Mouse (Mus musculus) stomach, embryonic 16.5 days (tissue): Measurements from ENCODE around the gene Agap1. TPM values are rescaled to one million over a fixed set of nuclear protein-coding genes. Genes with fewer than 3 reads are reported as not detected.

ENCODE experiments used
- ATAC-seq: fragments of 200-750 bp; cut with Nextera tagmentation; 2 replicates; pipeline ENCODE4 v1.8.0; 2017; ENCODE audit warnings: moderate number of reproducible peaks, moderate TSS enrichment; ENCODE audit not compliant: insufficient read depth, low FRiP score
- H3K27ac ChIP-seq: fragments of 300-500 bp; sonication (generic); 2 replicates; pipeline ENCODE4 v1.5.1; 2014; ENCODE audit warnings: low read length
- H3K27me3 ChIP-seq: fragments of 300-500 bp; sonication (generic); 2 replicates; pipeline ENCODE4 v1.6.1; 2014; ENCODE audit warnings: low read length, control low read depth, mixed read lengths; ENCODE audit not compliant: control insufficient read depth, insufficient read depth
- H3K36me3 ChIP-seq: fragments of 300-500 bp; sonication (generic); 2 replicates; pipeline ENCODE4 v1.6.1; 2014; ENCODE audit warnings: low read length; ENCODE audit not compliant: control insufficient read depth, insufficient read depth
- H3K4me1 ChIP-seq: fragments of 300-500 bp; sonication (generic); 2 replicates; pipeline ENCODE4 v1.6.1; 2014; ENCODE audit warnings: low read length, control low read depth, mixed read lengths; ENCODE audit not compliant: control insufficient read depth, insufficient read depth
- H3K4me2 ChIP-seq: fragments of 300-500 bp; sonication (generic); 2 replicates; pipeline ENCODE4 v1.6.1; 2014; ENCODE audit warnings: low read depth, low read length, mixed read lengths
- H3K4me3 ChIP-seq: fragments of 300-500 bp; sonication (generic); replicated peaks from 2 replicates; pipeline ENCODE4 v1.5.1; 2014; ENCODE audit warnings: mild to moderate bottlenecking, low read length
- H3K9ac ChIP-seq: fragments of 300-500 bp; sonication (generic); 2 replicates; pipeline ENCODE4 v1.6.1; 2014; ENCODE audit warnings: low read length
- H3K9me3 ChIP-seq: fragments of 300-500 bp; sonication (generic); replicated peaks from 2 replicates; pipeline ENCODE4 v1.6.1; 2016; ENCODE audit warnings: low read length, control low read depth; ENCODE audit not compliant: control insufficient read depth
- WGBS: fragments of 180-500 bp; shearing (Covaris S2); extraction: QIAGEN DNeasy Blood & Tissue Kit; methylation state at CpG from one replicate; pipeline ENCODE4 v1.1.7; 2014; 5-methylcytosine and 5-hydroxymethylcytosine counted together
- polyA plus RNA-seq: library from polyadenylated mRNA; unstranded; fragments of >200 nt; fragmentation: Nextera tagmentation; extraction: Ambion mirVana; gene quantifications from 2 replicates; pipeline ENCODE4 v1.2.1, GENCODE M21; 2015

Agap1 gene
- polyA plus RNA-seq, 1 experiment from 2014 or later = 5.8 TPM

- Histone ChIP-seq H3K27ac (no peak overlapping the region), H3K9ac (no peak overlapping the region), H3K4me1 (peaks cover 20% of the 10 kb centered on the region), H3K4me2 (no peak overlapping the region), H3K36me3 (no peaks in the 10 kb centered on the region), H3K9me3 (no peaks in the 10 kb centered on the region), H3K27me3 (no peaks in the 10 kb centered on the region), H3K4me3 (no peak overlapping the region)
- ATAC-seq = no peak; the same call in 1 of the 2 replicates
- WGBS = 1% methylated on average over 4 of the region's 4 CpGs
Observed at GRCm38 (mm10) chr1:89524369-89524768, 69.8 kb downstream of the Agap1 start.

- Histone ChIP-seq H3K27ac (no peak overlapping the region), H3K36me3 (no peaks in the 10 kb centered on the region), H3K27me3 (no peaks in the 10 kb centered on the region), H3K4me1 (peaks cover 20% of the 10 kb centered on the region), H3K9ac (no peak overlapping the region), H3K4me3 (no peak overlapping the region), H3K9me3 (no peaks in the 10 kb centered on the region), H3K4me2 (no peak overlapping the region)
- no peak for ATAC-seq
- WGBS = 71% methylated on average over 4 of the region's 4 CpGs
Observed at GRCm38 (mm10) chr1:89524998-89525397, 70.4 kb downstream of the Agap1 start.

GRCm38 (mm10) chr1:89525825-89526224 lies 71.2 kb downstream of the Agap1 start:
- no peak overlapping the region for H3K4me2 ChIP-seq
- ATAC-seq = no peak
- no peaks in the 10 kb centered on the region for H3K36me3 ChIP-seq
- WGBS = 38% methylated on average over 13 of the region's 13 CpGs
- H3K4me1 ChIP-seq = peaks cover 20% of the 10 kb centered on the region
- no peak overlapping the region for H3K4me3 ChIP-seq
- no peak overlapping the region for H3K9ac ChIP-seq
- H3K27ac ChIP-seq = no peak overlapping the region
- H3K27me3 ChIP-seq = no peaks in the 10 kb centered on the region
- no peaks in the 10 kb centered on the region for H3K9me3 ChIP-seq

- Histone ChIP-seq H3K4me2 (peak overlapping the region; percentile 23; the same call in 1 of the 2 replicates), H3K9ac (no peak overlapping the region), H3K27me3 (no peaks in the 10 kb centered on the region), H3K36me3 (no peaks in the 10 kb centered on the region), H3K4me1 (peaks cover 10% of the 10 kb centered on the region; the same call in 1 of the 2 replicates), H3K27ac (peak overlapping the region; percentile 42; the same call in 1 of the 2 replicates), H3K4me3 (no peak overlapping the region), H3K9me3 (peaks cover 3% of the 10 kb centered on the region; the same call in 1 of the 2 replicates)
- ATAC-seq = peak; percentile 59
- WGBS = 23% methylated on average over 17 of the region's 17 CpGs
Observed at GRCm38 (mm10) chr1:89528671-89529276, 74.2 kb downstream of the Agap1 start.

- H3K4me2 ChIP-seq = peak overlapping the region; percentile 6
- 46% methylated on average over 9 of the region's 9 CpGs for WGBS
- H3K36me3 ChIP-seq = no peaks in the 10 kb centered on the region
- H3K9ac ChIP-seq = no peak overlapping the region
- H3K4me1 ChIP-seq = 0 out of 2 replicates have a peak, but pooled peaks cover 8% of the 10 kb centered on the region
- peak overlapping the region; percentile 26 for H3K27ac ChIP-seq
- no peak overlapping the region for H3K4me3 ChIP-seq
- no peak for ATAC-seq
- peaks cover 3% of the 10 kb centered on the region; the same call in 1 of the 2 replicates for H3K9me3 ChIP-seq
- H3K27me3 ChIP-seq = no peaks in the 10 kb centered on the region
Observed at GRCm38 (mm10) chr1:89533702-89534101, 79.1 kb downstream of the Agap1 start.

- H3K27ac ChIP-seq = no peak overlapping the region
- H3K4me2 ChIP-seq = no peak overlapping the region
- H3K4me3 ChIP-seq = no peak overlapping the region
- 0 out of 2 replicates have a peak, but pooled peaks cover 5% of the 10 kb centered on the region for H3K4me1 ChIP-seq
- ATAC-seq = no peak
- no peaks in the 10 kb centered on the region for H3K36me3 ChIP-seq
- no peaks in the 10 kb centered on the region for H3K27me3 ChIP-seq
- peaks cover 3% of the 10 kb centered on the region; the same call in 1 of the 2 replicates for H3K9me3 ChIP-seq
- no peak overlapping the region for H3K9ac ChIP-seq
Observed at GRCm38 (mm10) chr1:89535206-89535605, 80.6 kb downstream of the Agap1 start.

GRCm38 (mm10) chr1:89538163-89538946 lies 83.7 kb downstream of the Agap1 start:
- Histone ChIP-seq H3K27ac (no peak overlapping the region), H3K9ac (no peak overlapping the region), H3K4me2 (no peak overlapping the region), H3K4me1 (peaks cover 9% of the 10 kb centered on the region; the same call in 1 of the 2 replicates), H3K4me3 (no peak overlapping the region), H3K9me3 (no peaks in the 10 kb centered on the region), H3K36me3 (no peaks in the 10 kb centered on the region), H3K27me3 (no peaks in the 10 kb centered on the region)
- 58% methylated on average over 18 of the region's 18 CpGs for WGBS
- ATAC-seq = peak; percentile 50; the same call in 1 of the 2 replicates

GRCm38 (mm10) chr1:89539127-89539526 lies 84.5 kb downstream of the Agap1 start:
- Histone ChIP-seq H3K4me3 (no peak overlapping the region), H3K9me3 (no peaks in the 10 kb centered on the region), H3K4me2 (no peak overlapping the region), H3K4me1 (peaks cover 9% of the 10 kb centered on the region; the same call in 1 of the 2 replicates), H3K36me3 (no peaks in the 10 kb centered on the region), H3K9ac (no peak overlapping the region), H3K27ac (no peak overlapping the region), H3K27me3 (no peaks in the 10 kb centered on the region)
- no peak for ATAC-seq
- 64% methylated on average over 13 of the region's 13 CpGs for WGBS

- Histone ChIP-seq H3K4me2 (no peak overlapping the region), H3K27ac (no peak overlapping the region), H3K36me3 (no peaks in the 10 kb centered on the region), H3K9ac (no peak overlapping the region), H3K9me3 (no peaks in the 10 kb centered on the region), H3K27me3 (no peaks in the 10 kb centered on the region), H3K4me1 (peaks cover 4% of the 10 kb centered on the region; the same call in 1 of the 2 replicates), H3K4me3 (no peak overlapping the region)
- ATAC-seq = no peak
- 66% methylated on average over 13 of the region's 13 CpGs for WGBS
Observed at GRCm38 (mm10) chr1:89541151-89541550, 86.5 kb downstream of the Agap1 start.
